Comparison of ENCODE assay signal across 10 mouse cellular contexts in the genomic region with DNA sequence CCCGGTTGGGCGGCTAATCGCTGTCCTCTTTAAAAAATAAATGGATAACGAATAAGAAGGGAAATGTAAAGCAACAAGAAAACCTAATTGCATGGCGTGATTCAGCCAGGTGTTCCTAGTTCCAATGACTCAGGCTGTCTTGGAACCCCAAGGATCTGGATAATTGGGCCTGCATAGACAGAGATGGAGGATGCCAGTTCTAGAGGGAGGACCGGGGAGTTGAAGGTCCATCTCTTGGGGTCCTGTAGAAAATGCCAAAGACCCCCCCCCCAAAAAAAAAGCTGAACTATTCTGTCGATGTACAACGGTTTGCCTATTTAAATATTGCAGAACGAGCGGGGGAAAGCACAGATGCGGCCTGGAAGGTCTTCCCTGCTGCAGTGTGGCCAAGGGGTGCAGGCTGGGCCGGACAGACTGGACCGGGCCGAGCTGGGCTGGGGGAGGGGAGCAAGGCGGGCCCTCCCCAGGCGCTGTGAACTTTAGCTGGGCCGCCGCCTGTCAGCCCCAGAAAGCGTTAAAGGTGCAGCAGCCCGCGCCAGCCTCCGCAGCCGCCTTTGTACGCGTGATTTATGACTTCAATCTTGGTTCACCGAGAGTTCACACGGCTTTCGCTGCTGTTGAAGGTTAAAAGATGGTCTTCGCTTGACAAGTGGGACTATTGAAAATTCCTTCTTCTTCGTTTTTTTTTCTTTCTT. TPM values are rescaled to one million over a fixed set of nuclear protein-coding genes. Genes with fewer than 3 reads are reported as not detected.
DNase-seq lines count a peak whose midpoint lies in the region; ATAC-seq and TF ChIP-seq lines count a peak whose summit lies in the region.
"Had no signal": no experiment of that assay in that cellular context is flagged by ENCODE, and none has a peak within 500 bp of the region (broad histone marks: within the 10 kb centered on the region; RNA-seq: fewer than 3 reads in every experiment).

No protein-coding gene starts in this region.

- no peak overlapping the region for H3K27ac ChIP-seq in forebrain, postnatal 0 days (ENCODE audit: low read depth, low read length)
- H3K27ac ChIP-seq in forebrain, embryonic 15.5 days (replicated peaks), result no peak overlapping the region
- peak overlapping the region; percentile 67 for H3K27ac ChIP-seq in hindbrain, postnatal 0 days
- peak overlapping the region; percentile 78; the same call in 1 of the 2 replicates for H3K27ac ChIP-seq in liver, embryonic 11.5 days (ENCODE audit: low read depth, low read length)
- H3K27ac ChIP-seq: midbrain, embryonic 12.5 days had no signal

- H3K4me3 ChIP-seq in forebrain, postnatal 0 days (ENCODE audit: low read depth, low read length), result no peak overlapping the region
- H3K4me3 ChIP-seq in forebrain, embryonic 15.5 days, result no peak overlapping the region
- H3K4me3 ChIP-seq in hindbrain, postnatal 0 days (ENCODE audit: low read length), result 0 out of 2 replicates have a peak overlapping the region, but pooled peaks have one; percentile 2
- H3K4me3 ChIP-seq in liver, embryonic 11.5 days (ENCODE audit: low read depth, low read length), result no peak overlapping the region
- H3K4me3 ChIP-seq: midbrain, embryonic 12.5 days had no signal

- no peaks in the 10 kb centered on the region for H3K4me1 ChIP-seq in forebrain, postnatal 0 days (ENCODE audit: insufficient read depth)
- H3K4me1 ChIP-seq in forebrain, embryonic 15.5 days, result no peaks in the 10 kb centered on the region
- H3K4me1 ChIP-seq in hindbrain, postnatal 0 days (ENCODE audit: insufficient read depth, low read length), result no peaks in the 10 kb centered on the region
- H3K4me1 ChIP-seq in liver, embryonic 11.5 days (replicated peaks; ENCODE audit: control insufficient read depth, insufficient read depth, low read length), result no peaks in the 10 kb centered on the region
- H3K4me1 ChIP-seq: midbrain, embryonic 12.5 days had no signal

- no peaks in the 10 kb centered on the region for H3K36me3 ChIP-seq in forebrain, postnatal 0 days (ENCODE audit: insufficient read depth)
- H3K36me3 ChIP-seq in forebrain, embryonic 15.5 days, result no peaks in the 10 kb centered on the region
- no peaks in the 10 kb centered on the region for H3K36me3 ChIP-seq in hindbrain, postnatal 0 days (ENCODE audit: insufficient read depth, low read length)
- no peaks in the 10 kb centered on the region for H3K36me3 ChIP-seq in liver, embryonic 11.5 days (ENCODE audit: control insufficient read depth, insufficient read depth, low read length)
- H3K36me3 ChIP-seq: midbrain, embryonic 12.5 days had no signal

- TF ChIP-seq CTCF in forebrain, postnatal 0 days (IDR thresholded peaks at IDR 0.05; ENCODE audit: low read depth), result no peak
- TF ChIP-seq CTCF in hindbrain, postnatal 0 days (IDR thresholded peaks at IDR 0.05; ENCODE audit: low read depth), result no peak

- no peak for ATAC-seq in forebrain, postnatal 0 days
- ATAC-seq in forebrain, embryonic 15.5 days (replicated peaks), result no peak
- ATAC-seq in hindbrain, postnatal 0 days, result no peak
- no peak for ATAC-seq in liver, embryonic 11.5 days (replicated peaks; ENCODE audit: low FRiP score)

- 2% methylated on average over 30 of the region's 30 CpGs for WGBS in forebrain, postnatal 0 days
- under 1% methylated on average over 30 of the region's 30 CpGs for WGBS in forebrain, embryonic 15.5 days
- 2% methylated on average over 30 of the region's 30 CpGs for WGBS in hindbrain, postnatal 0 days
- WGBS in liver, embryonic 11.5 days, result 3% methylated on average over 30 of the region's 30 CpGs

- H3K27me3 ChIP-seq in forebrain, postnatal 0 days (ENCODE audit: insufficient read depth, low read length), result peaks cover 93% of the 10 kb centered on the region
- H3K27me3 ChIP-seq in forebrain, embryonic 15.5 days, result peaks cover 91% of the 10 kb centered on the region
- peaks cover 62% of the 10 kb centered on the region for H3K27me3 ChIP-seq in hindbrain, postnatal 0 days (ENCODE audit: insufficient read depth, low read length)
- H3K27me3 ChIP-seq in liver, embryonic 11.5 days (replicated peaks; ENCODE audit: control insufficient read depth, insufficient read depth, low read length), result peaks cover 92% of the 10 kb centered on the region

- peak; percentile 25 for DNase-seq in forebrain, postnatal 0 days
- peak; percentile 74 for DNase-seq in adrenal gland, postnatal 10 days
- DNase-seq in hindbrain, postnatal 0 days (ENCODE audit: low spot score), result peak; percentile 56
- DNase-seq in liver, embryonic 11.5 days (ENCODE audit: low spot score), result no peak
- no peak for DNase-seq in left cerebral cortex, postnatal 14 days (ENCODE audit: low spot score in 2 of 2)
- no peak for DNase-seq in spleen, postnatal 14 days (ENCODE audit: low spot score in 2 of 2)
- no peak for DNase-seq in heart, adult 11 months

- no peak overlapping the region for H3K9ac ChIP-seq in forebrain, postnatal 0 days
- H3K9ac ChIP-seq in forebrain, embryonic 15.5 days (replicated peaks), result no peak overlapping the region
- no peak overlapping the region for H3K9ac ChIP-seq in hindbrain, postnatal 0 days (replicated peaks; ENCODE audit: low read length)
- no peak overlapping the region for H3K9ac ChIP-seq in liver, embryonic 11.5 days (ENCODE audit: low read depth, low read length)
- H3K9ac ChIP-seq: midbrain, embryonic 12.5 days had no signal

- H3K4me2 ChIP-seq in forebrain, postnatal 0 days (ENCODE audit: low read depth), result no peak overlapping the region
- H3K4me2 ChIP-seq in forebrain, embryonic 15.5 days (replicated peaks), result no peak overlapping the region
- H3K4me2 ChIP-seq in hindbrain, postnatal 0 days (ENCODE audit: low read depth, low read length), result peak overlapping the region; percentile 40
- H3K4me2 ChIP-seq in liver, embryonic 11.5 days, result peak overlapping the region; percentile 55
- H3K4me2 ChIP-seq: midbrain, embryonic 12.5 days had no signal

- H3K9me3 ChIP-seq in forebrain, postnatal 0 days (ENCODE audit: low read length), result no peaks in the 10 kb centered on the region
- no peaks in the 10 kb centered on the region for H3K9me3 ChIP-seq in forebrain, embryonic 15.5 days
- no peaks in the 10 kb centered on the region for H3K9me3 ChIP-seq in hindbrain, postnatal 0 days (ENCODE audit: low read length)
- no peaks in the 10 kb centered on the region for H3K9me3 ChIP-seq in liver, embryonic 11.5 days (ENCODE audit: control insufficient read depth, low read length)
- H3K9me3 ChIP-seq: midbrain, embryonic 12.5 days had no signal

- intact Hi-C loops in left cerebral cortex, postnatal 14 days (cut with DNase I), result loop anchor here (5.0 kb wide), 1 partner anchor 34 kb away; no protein-coding TSS in a partner anchor

RNA-seq across cellular contexts. Expression of a gene that starts 42.5 kb away (rescaled TPM):
- total RNA-seq in forebrain, postnatal 0 days (2014; rRNA removed), result not detected in 2 replicates
- not detected in 2 replicates for polyA plus RNA-seq in forebrain, postnatal 0 days (2015; fragmentation: Nextera tagmentation; extraction: Ambion mirVana)
- polyA plus RNA-seq in forebrain, embryonic 15.5 days (2015; fragmentation: Nextera tagmentation; extraction: Ambion mirVana), result not detected in 2 replicates
- 1 to 10 TPM; 6.1 to 9.2 TPM for total RNA-seq in adrenal gland, postnatal 10 days (2021)
- 12.5 and 13.1 TPM in 2 replicates for total RNA-seq in hindbrain, postnatal 0 days (2014; rRNA removed)
- 33.0 and 35.4 TPM in 2 replicates for polyA plus RNA-seq in hindbrain, postnatal 0 days (2015; fragmentation: Nextera tagmentation; extraction: Ambion mirVana)
- 5.9 and 6.2 TPM in 2 replicates for polyA plus RNA-seq in liver, embryonic 11.5 days (2014; fragmentation: Nextera tagmentation; extraction: Ambion mirVana)
- not detected for total RNA-seq in left cerebral cortex, postnatal 14 days (2021)
- total RNA-seq: common myeloid progenitor, adult 5-6 weeks had no signal

Comparison
In these comparisons a context has a peak if more than half of its experiments do, and no peak if none do; other contexts are left out.
1. DNase-seq: peak in forebrain, postnatal 0 days (single experiment), adrenal gland, postnatal 10 days (single experiment) and hindbrain, postnatal 0 days (single experiment); none in liver, embryonic 11.5 days (single experiment), left cerebral cortex, postnatal 14 days (0 of 2), spleen, postnatal 14 days (0 of 2) and heart, adult 11 months (single experiment).
2. H3K27ac ChIP-seq: peak in hindbrain, postnatal 0 days (single experiment) and liver, embryonic 11.5 days (single experiment); none in forebrain, postnatal 0 days (single experiment) and forebrain, embryonic 15.5 days (single experiment).
3. H3K4me2 ChIP-seq: peak in hindbrain, postnatal 0 days (single experiment) and liver, embryonic 11.5 days (single experiment); none in forebrain, postnatal 0 days (single experiment) and forebrain, embryonic 15.5 days (single experiment).